Mouse (Mus musculus) lung, embryonic 14.5 days (tissue): ENCODE data around the gene Lrrc30. TPM values are rescaled to one million over a fixed set of nuclear protein-coding genes. Genes with fewer than 3 reads are reported as not detected.

ENCODE experiments used
- ATAC-seq: fragments of 200-750 bp; cut with Nextera tagmentation; 2 replicates; pipeline ENCODE4 v1.8.0; 2017; ENCODE audit warnings: mild to moderate bottlenecking, moderate TSS enrichment, moderate library complexity; ENCODE audit not compliant: insufficient read depth
- DNase-seq: peaks from one replicate; pipeline ENCODE4 v3.0.0-alpha.2; 2015
- H3K27ac ChIP-seq: fragments of 300-500 bp; sonication (generic); 2 replicates; pipeline ENCODE4 v1.5.1; 2014; ENCODE audit warnings: low read depth, mild to moderate bottlenecking, moderate library complexity
- H3K27me3 ChIP-seq: fragments of 300-500 bp; sonication (generic); 2 replicates; pipeline ENCODE4 v1.6.1; 2014; ENCODE audit warnings: low read length, control low read depth; ENCODE audit not compliant: insufficient read depth
- H3K36me3 ChIP-seq: fragments of 300-500 bp; sonication (generic); 2 replicates; pipeline ENCODE4 v1.6.1; 2014; ENCODE audit warnings: control low read depth; ENCODE audit not compliant: insufficient read depth
- H3K4me1 ChIP-seq: fragments of 300-500 bp; sonication (generic); 2 replicates; pipeline ENCODE4 v1.6.1; 2014; ENCODE audit warnings: antibody characterized with exemption, control low read depth; ENCODE audit not compliant: insufficient read depth
- H3K4me2 ChIP-seq: fragments of 300-500 bp; sonication (generic); 2 replicates; pipeline ENCODE4 v1.6.1; 2014; ENCODE audit warnings: mild to moderate bottlenecking
- H3K4me3 ChIP-seq: fragments of 300-500 bp; sonication (generic); 2 replicates; pipeline ENCODE4 v1.5.1; 2014; ENCODE audit warnings: low read depth, low read length
- H3K9ac ChIP-seq: fragments of 300-500 bp; sonication (generic); 2 replicates; pipeline ENCODE4 v1.6.1; 2014
- H3K9me3 ChIP-seq: fragments of 300-500 bp; sonication (generic); 2 replicates; pipeline ENCODE4 v1.6.1; 2016; ENCODE audit warnings: low read depth, low read length, control low read depth
- CTCF ChIP-seq: IDR thresholded peaks from 2 replicates; pipeline ENCODE4 v1.5.1; 2016; ENCODE audit warnings: antibody characterized with exemption, low read depth
- WGBS: fragments of 180-500 bp; shearing (Covaris S2); extraction: QIAGEN DNeasy Blood & Tissue Kit; methylation state at CpG from one replicate; pipeline ENCODE4 v1.1.7; 2014; 5-methylcytosine and 5-hydroxymethylcytosine counted together
- polyA plus RNA-seq: library from polyadenylated mRNA; unstranded; fragments of >200 nt; fragmentation: Nextera tagmentation; extraction: Ambion mirVana; gene quantifications from 2 replicates; pipeline ENCODE4 v1.2.1, GENCODE M21; 2014

Lrrc30 gene
- polyA plus RNA-seq = not detected in 2 replicates

GRCm38 (mm10) chr17:67632676-67633339 is at the start of gene Lrrc30:
Gene Lrrc30 (minus strand): TSS chr17:67632723.
- Histone ChIP-seq H3K9me3 (no peaks in the 10 kb centered on the region), H3K9ac (no peak within 1 kb of the TSS), H3K36me3 (no peaks in the 10 kb centered on the region), H3K4me1 (no peaks in the 10 kb centered on the region), H3K4me2 (no peak within 1 kb of the TSS), H3K4me3 (no peak within 1 kb of the TSS), H3K27ac (no peak within 1 kb of the TSS), H3K27me3 (no peaks in the 10 kb centered on the region)
- TF ChIP-seq CTCF = no peak
- ATAC-seq (no peak), DNase-seq (no peak)
- WGBS = 65% methylated on average over 13 of the region's 13 CpGs

DNA sequence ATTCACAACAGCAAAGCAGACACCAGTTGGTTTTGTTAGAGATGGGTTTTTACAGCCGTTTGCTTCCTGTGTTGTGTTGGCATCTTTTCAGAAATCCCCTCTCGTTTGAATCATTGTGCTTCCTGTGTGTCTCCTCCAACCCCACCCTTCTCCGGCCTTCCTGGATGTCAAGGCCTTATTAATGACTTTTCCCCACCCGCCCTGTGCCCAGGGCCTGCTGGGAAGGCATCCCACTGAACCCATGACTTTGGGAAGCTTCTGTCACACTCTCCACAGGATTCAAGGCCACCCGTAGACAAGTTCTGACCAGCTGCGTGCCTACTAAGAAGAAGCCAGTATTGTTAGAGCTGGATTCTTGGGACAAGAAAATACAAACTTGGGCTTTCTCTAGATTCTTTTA is 48.6 kb upstream of the Lrrc30 start:
- Histone ChIP-seq H3K9ac (no peak overlapping the region), H3K27me3 (no peaks in the 10 kb centered on the region), H3K27ac (no peak overlapping the region), H3K9me3 (no peaks in the 10 kb centered on the region), H3K4me3 (no peak overlapping the region), H3K4me1 (no peaks in the 10 kb centered on the region), H3K36me3 (no peaks in the 10 kb centered on the region), H3K4me2 (no peak overlapping the region)
- 47% methylated on average over 6 of the region's 6 CpGs for WGBS
- DNase-seq = no peak
- no peak for ATAC-seq
- TF ChIP-seq CTCF = no peak

DNA sequence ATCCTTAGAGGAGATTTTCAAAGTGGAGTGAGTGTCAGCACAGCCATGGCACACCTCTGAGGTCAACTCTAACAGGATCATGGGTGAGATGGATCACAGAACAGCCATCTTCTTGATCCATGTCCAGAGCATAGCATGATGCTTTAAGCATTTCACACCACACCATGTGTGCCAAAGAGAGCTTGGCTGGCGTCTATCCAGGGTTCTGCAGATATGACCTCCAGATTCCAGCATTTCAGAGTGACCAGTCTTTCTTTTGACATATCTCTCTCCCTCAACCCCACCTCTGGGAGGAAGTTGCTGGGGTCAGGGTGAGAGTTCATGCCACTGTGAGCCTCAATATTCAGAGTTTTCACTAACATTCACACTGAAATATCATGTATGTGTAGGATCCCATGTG is 46.1 kb upstream of the Lrrc30 start:
- Histone ChIP-seq H3K27me3 (no peaks in the 10 kb centered on the region), H3K9ac (no peak overlapping the region), H3K4me2 (no peak overlapping the region), H3K4me3 (no peak overlapping the region), H3K4me1 (no peaks in the 10 kb centered on the region), H3K27ac (no peak overlapping the region), H3K9me3 (no peaks in the 10 kb centered on the region), H3K36me3 (no peaks in the 10 kb centered on the region)
- DNase-seq = no peak
- no peak for TF ChIP-seq CTCF
- whole genome bisulfite sequencing = 68% methylated on average over 1 of the region's 1 CpGs
- no peak for ATAC-seq

DNA sequence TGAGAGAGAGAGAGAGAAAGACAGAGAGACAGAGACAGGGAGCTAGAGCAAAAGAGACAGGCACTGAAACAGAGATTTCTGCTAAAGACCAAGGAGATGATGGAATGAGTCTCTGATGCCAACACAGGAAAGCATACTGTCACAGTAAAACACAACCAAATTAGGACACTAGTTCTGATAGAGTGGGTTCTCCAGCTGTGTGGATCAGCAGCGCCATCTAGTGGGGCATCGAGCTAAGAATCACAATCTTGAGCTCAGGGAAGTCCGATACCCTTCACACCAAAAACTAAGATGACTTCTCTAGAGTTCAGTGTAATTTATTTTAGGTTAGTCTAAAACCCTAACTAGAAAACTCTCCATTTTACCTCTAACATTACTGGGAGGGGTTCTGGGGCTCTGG is 35.5 kb upstream of the Lrrc30 start:
- peak; percentile 93 for TF ChIP-seq CTCF
- Histone ChIP-seq H3K4me3 (no peak overlapping the region), H3K4me1 (no peaks in the 10 kb centered on the region), H3K4me2 (no peak overlapping the region), H3K27me3 (no peaks in the 10 kb centered on the region), H3K9me3 (no peaks in the 10 kb centered on the region), H3K9ac (no peak overlapping the region), H3K27ac (no peak overlapping the region), H3K36me3 (no peaks in the 10 kb centered on the region)
- WGBS = 5% methylated on average over 3 of the region's 3 CpGs
- ATAC-seq (peak; percentile 71; the same call in 1 of the 2 replicates), DNase-seq (peak; percentile 92)

DNA sequence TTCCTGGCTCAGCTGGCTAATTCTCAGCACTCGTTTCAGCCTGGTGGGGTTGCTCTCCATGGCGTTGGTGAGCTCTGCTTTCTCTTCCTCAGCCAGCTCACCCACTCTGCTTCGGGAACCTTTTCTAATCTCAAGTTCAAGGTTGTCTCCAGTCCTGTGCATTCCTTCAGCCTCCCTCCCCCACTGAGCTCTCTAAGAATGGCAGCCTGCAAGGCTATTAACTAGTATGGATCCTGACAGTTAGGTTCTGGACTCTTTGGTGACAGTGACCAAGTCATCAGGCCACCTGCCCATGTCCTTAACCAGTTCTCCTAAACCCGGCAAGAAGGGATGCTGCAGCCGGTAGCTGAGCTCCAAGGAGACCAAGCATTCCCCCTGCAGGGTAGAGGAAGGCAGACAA is 34.5 kb upstream of the Lrrc30 start:
- no peak for ATAC-seq
- WGBS = 54% methylated on average over 5 of the region's 5 CpGs
- no peak for TF ChIP-seq CTCF

GRCm38 (mm10) chr17:67664299-67664698 is 31.8 kb upstream of the Lrrc30 start:
- TF ChIP-seq CTCF = no peak
- no peak for ATAC-seq
- Histone ChIP-seq H3K4me1 (no peaks in the 10 kb centered on the region), H3K36me3 (no peaks in the 10 kb centered on the region), H3K27me3 (no peaks in the 10 kb centered on the region), H3K4me3 (no peak overlapping the region), H3K9me3 (no peaks in the 10 kb centered on the region), H3K27ac (no peak overlapping the region), H3K9ac (no peak overlapping the region), H3K4me2 (no peak overlapping the region)
- no peak for DNase-seq
- 68% methylated on average over 3 of the region's 3 CpGs for WGBS

More for the DNA sequence above, 34.5 kb upstream of the Lrrc30 start:
- H3K27me3 ChIP-seq = no peaks in the 10 kb centered on the region
- H3K9ac ChIP-seq = no peak overlapping the region
- H3K9me3 ChIP-seq = no peaks in the 10 kb centered on the region
- no peak overlapping the region for H3K27ac ChIP-seq
- no peak for DNase-seq
- no peaks in the 10 kb centered on the region for H3K36me3 ChIP-seq
- H3K4me1 ChIP-seq = no peaks in the 10 kb centered on the region
- no peak overlapping the region for H3K4me3 ChIP-seq
- no peak overlapping the region for H3K4me2 ChIP-seq

DNA sequence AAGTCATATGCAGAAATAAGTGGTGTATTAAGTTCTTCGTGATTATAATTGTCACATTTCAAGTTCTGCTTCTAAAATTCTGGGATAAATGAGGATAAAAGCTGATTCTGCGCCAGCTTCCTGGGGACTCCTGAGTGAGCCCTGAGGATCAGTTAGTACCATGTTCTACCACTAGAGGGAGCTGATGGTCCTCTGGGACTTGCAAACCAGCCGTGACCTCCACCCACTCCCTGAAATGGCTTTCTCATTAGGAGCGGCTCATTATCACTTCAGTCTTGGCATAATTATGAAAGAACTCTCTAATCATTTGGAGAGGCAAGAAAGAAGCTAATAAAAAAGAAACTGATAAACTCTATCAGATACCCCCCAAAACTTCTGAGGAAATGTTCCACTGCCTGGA is 19.0 kb upstream of the Lrrc30 start:
- ATAC-seq (no peak), DNase-seq (peak; percentile 92)
- Histone ChIP-seq H3K4me1 (no peaks in the 10 kb centered on the region), H3K9ac (no peak overlapping the region), H3K4me3 (no peak overlapping the region), H3K27ac (no peak overlapping the region), H3K9me3 (no peaks in the 10 kb centered on the region), H3K4me2 (no peak overlapping the region), H3K36me3 (no peaks in the 10 kb centered on the region), H3K27me3 (no peaks in the 10 kb centered on the region)
- TF ChIP-seq CTCF = peak; percentile 93
- WGBS = 11% methylated on average over 4 of the region's 4 CpGs
